Mouse (Mus musculus): ENCODE results near the gene Ctnna2. TPM values are rescaled to one million over a fixed set of nuclear protein-coding genes. Genes with fewer than 3 reads are reported as not detected.

Ctnna2 gene
- total RNA-seq, 1 experiment from 2014 or later = not detected

GRCm38 (mm10) chr6:77101047-77101446 is 878.5 kb downstream of the Ctnna2 start:
- ATAC-seq (replicated peaks; ENCODE audit: insufficient number of reproducible peaks, low FRiP score, low TSS enrichment, poor library complexity, severe bottlenecking) = no peak

DNA sequence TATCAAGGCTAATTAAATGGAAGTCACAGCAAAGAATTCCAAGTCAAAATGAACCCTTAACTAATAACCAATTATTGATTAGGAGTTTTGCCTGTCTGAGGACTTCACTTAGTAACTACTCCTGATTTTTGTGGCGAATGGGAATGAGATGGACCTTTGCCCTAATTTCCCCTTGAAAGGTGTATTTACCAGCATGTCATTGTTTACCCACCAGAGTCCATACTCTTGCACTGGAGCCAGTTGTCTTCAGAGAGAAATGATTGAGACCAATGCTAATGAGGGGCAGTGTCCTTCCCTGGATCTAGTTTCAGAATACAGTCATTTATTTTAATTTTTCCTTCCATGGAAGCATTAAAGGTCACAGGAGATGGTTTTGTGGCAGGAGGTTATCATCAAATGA is 881.0 kb downstream of the Ctnna2 start:
- ATAC-seq (replicated peaks; ENCODE audit: insufficient number of reproducible peaks, low FRiP score, low TSS enrichment, poor library complexity, severe bottlenecking) = no peak

GRCm38 (mm10) chr6:77075396-77076376 is 903.8 kb downstream of the Ctnna2 start:
- no peak for ATAC-seq (replicated peaks; ENCODE audit: insufficient number of reproducible peaks, low FRiP score, low TSS enrichment, poor library complexity, severe bottlenecking)

- no peak for ATAC-seq (replicated peaks; ENCODE audit: insufficient number of reproducible peaks, low FRiP score, low TSS enrichment, poor library complexity, severe bottlenecking)
These were observed 909.9 kb downstream of the Ctnna2 start for GRCm38 (mm10) chr6:77069595-77069994.

DNA sequence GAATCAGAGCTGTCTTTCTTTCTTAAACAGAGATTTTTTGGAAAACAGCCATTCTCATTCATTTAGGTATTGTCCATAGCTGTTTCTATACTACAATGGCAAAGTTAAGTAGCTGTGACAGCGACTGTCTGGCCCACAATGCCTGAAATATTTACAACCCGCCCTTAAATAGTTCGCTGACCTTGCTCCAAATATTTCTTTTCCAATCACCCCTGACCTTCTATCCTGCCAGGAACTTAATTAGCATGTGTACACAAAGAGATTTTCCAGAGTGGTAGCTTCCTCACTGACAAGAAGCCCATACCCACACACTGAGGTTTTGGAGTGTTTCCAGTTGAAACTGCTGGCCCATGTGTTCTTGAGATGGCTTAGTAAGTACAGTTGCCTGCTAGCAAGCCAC is 928.8 kb downstream of the Ctnna2 start:
- ATAC-seq (replicated peaks; ENCODE audit: insufficient number of reproducible peaks, low FRiP score, low TSS enrichment, poor library complexity, severe bottlenecking) = no peak

DNA sequence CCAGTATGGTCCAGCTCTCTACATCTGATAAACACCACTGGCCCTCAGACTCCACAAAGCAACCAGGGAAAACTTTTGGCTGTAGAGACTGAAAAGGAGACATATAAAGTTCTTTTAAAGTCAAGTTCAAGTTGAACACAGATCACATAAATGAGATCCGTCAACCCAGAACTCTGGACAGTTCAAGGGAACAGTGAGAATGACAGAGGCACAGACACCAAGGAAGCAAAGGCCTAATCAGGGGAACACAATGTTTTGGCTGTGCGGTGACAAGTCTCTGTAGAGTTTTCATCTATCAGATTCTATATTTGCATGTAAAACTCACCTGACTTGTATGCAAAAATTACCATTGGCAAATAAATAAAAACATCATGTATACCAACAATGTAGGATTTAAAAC is 929.3 kb downstream of the Ctnna2 start:
- ATAC-seq (replicated peaks; ENCODE audit: insufficient number of reproducible peaks, low FRiP score, low TSS enrichment, poor library complexity, severe bottlenecking) = no peak

GRCm38 (mm10) chr6:77047568-77047967 is 931.9 kb downstream of the Ctnna2 start:
- ATAC-seq (replicated peaks; ENCODE audit: insufficient number of reproducible peaks, low FRiP score, low TSS enrichment, poor library complexity, severe bottlenecking) = no peak

DNA sequence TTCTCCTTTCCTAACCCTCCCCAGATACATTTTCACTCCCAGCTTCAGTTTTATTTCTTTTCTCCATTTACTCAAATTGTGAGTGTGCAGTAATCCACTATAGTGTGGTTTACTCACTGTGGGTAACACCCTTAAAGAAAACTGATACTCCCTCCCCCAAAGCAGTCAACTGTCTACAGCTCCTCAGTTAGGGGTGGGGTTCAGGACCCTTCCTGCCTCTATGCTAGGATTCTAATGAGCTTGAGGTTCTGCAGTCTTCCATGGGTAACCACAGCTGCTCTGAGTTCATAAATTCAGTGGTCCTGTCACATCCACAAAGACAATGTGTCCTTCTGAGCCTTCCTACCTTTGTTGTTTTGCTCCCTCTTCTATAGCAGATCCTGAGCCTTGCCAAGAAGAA is 954.4 kb downstream of the Ctnna2 start:
- ATAC-seq (replicated peaks; ENCODE audit: insufficient number of reproducible peaks, low FRiP score, low TSS enrichment, poor library complexity, severe bottlenecking) = no peak

GRCm38 (mm10) chr6:77013194-77013593 is 966.3 kb downstream of the Ctnna2 start:
- no peak for ATAC-seq (replicated peaks; ENCODE audit: insufficient number of reproducible peaks, low FRiP score, low TSS enrichment, poor library complexity, severe bottlenecking)

GRCm38 (mm10) chr6:77011001-77011400 is 968.5 kb downstream of the Ctnna2 start:
- ATAC-seq (replicated peaks; ENCODE audit: insufficient number of reproducible peaks, low FRiP score, low TSS enrichment, poor library complexity, severe bottlenecking) = no peak

- ATAC-seq (replicated peaks; ENCODE audit: insufficient number of reproducible peaks, low FRiP score, low TSS enrichment, poor library complexity, severe bottlenecking) = no peak
These were observed 987.4 kb downstream of the Ctnna2 start for GRCm38 (mm10) chr6:76992128-76992527.

DNA sequence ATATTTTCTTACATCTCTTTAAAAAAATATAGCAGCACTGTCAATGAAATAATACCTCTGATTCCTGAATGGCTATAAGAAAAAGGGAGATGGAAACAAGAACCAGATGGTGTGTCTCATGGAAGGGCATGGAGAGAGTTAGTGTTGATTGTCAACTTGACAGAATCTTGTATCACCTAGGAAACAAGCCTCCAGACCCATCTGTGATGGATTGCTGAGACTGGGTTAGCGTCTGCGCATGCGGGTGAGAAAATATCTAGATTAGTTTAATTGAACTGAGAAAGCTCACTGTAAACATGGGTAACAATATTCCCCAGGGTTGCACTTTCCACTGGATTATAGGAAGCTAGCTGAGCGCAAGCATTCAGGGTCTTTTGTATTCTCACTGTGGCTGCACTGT is 994.7 kb downstream of the Ctnna2 start:
- ATAC-seq (replicated peaks; ENCODE audit: insufficient number of reproducible peaks, low FRiP score, low TSS enrichment, poor library complexity, severe bottlenecking) = no peak

DNA sequence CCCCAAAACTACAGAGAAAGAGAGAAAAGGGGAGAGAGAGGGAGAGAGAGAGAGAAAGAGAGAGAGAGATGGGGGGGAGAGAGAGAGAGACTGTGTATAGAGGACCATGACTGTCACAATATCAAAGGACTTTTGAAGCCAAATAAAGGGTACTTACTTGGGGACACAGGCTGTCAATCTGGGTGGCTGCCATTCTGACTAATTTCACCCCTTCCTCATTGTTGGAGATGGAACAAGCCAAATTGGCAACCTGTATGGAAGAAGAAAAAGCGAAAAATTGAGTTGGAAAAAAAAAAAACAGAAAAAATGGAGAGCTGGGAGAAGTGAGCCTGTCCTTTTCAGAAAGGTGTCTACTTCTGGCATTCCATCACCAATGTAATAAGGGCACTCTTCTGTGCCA is 997.8 kb downstream of the Ctnna2 start:
- no peak for ATAC-seq (replicated peaks; ENCODE audit: insufficient number of reproducible peaks, low FRiP score, low TSS enrichment, poor library complexity, severe bottlenecking)

- ATAC-seq (replicated peaks; ENCODE audit: insufficient number of reproducible peaks, low FRiP score, low TSS enrichment, poor library complexity, severe bottlenecking) = no peak
These were observed 1000.1 kb downstream of the Ctnna2 start for GRCm38 (mm10) chr6:76979247-76979850.

- ATAC-seq (replicated peaks; ENCODE audit: insufficient number of reproducible peaks, low FRiP score, low TSS enrichment, poor library complexity, severe bottlenecking) = no peak
These were observed 1001.7 kb downstream of the Ctnna2 start for GRCm38 (mm10) chr6:76977817-76978216.

- no peak for ATAC-seq (replicated peaks; ENCODE audit: insufficient number of reproducible peaks, low FRiP score, low TSS enrichment, poor library complexity, severe bottlenecking)
These were observed 1005.2 kb downstream of the Ctnna2 start for GRCm38 (mm10) chr6:76974297-76974696.

DNA sequence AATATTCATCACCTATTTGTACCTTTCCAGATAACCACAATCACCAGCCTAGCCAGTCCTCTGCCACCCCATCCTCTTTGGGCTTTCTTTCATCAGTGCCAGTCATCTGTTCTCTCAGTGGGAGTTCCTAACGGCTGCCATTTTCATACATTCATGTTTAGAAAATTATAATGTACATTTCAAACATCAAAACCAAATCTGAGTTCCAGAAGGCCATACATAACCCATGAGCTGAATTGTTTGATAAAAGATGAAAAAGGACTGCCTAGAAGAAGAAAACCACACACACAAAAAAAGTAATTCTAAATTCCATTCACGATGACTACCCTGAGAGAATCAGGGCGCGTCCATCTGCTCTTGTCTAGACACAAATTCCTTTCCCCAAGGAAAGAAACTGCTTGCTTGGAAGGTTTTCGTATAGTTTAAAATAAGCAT is 1014.5 kb downstream of the Ctnna2 start:
- ATAC-seq (replicated peaks; ENCODE audit: insufficient number of reproducible peaks, low FRiP score, low TSS enrichment, poor library complexity, severe bottlenecking) = no peak

DNA sequence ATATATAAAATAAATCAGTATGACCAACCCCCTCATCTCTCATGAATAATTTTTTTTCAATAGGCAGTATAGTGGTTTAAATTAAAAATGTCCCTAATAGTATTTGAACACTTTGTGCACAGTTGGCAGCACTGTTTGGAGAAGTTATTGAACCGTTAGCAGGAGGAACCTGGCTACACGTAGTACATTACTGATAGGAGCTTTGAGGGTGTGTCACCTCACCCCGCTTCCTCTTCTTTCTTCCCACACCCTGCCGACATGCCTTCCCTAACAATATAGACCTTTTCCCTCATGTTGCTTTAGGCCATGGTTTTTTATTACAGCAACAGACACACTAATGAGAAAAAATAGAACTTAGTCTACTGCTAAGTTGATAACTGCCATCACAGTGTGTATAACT is 1071.4 kb downstream of the Ctnna2 start:
- ATAC-seq (replicated peaks; ENCODE audit: insufficient number of reproducible peaks, low FRiP score, low TSS enrichment, poor library complexity, severe bottlenecking) = no peak

GRCm38 (mm10) chr6:76897156-76897555 is 1082.3 kb downstream of the Ctnna2 start:
- ATAC-seq (replicated peaks; ENCODE audit: insufficient number of reproducible peaks, low FRiP score, low TSS enrichment, poor library complexity, severe bottlenecking) = no peak

Measured in monocyte, adult 5-6 weeks (primary cell).